Mouse (Mus musculus) liver, adult 2 months (tissue): ENCODE data around the gene Cbr4.

Experiments used
- CTCF ChIP-seq: fragments of 200-500 bp; IDR thresholded peaks from 2 replicates; pipeline ENCODE4 v1.5.1; 2011; ENCODE audit warnings: low read depth, low read length, control low read depth
- POLR2A ChIP-seq: fragments of 200-500 bp; IDR thresholded peaks from 2 replicates; pipeline ENCODE4 v1.6.1; 2011; ENCODE audit warnings: low read length, control low read depth; ENCODE audit not compliant: insufficient read depth; ENCODE audit errors: extremely low read depth

DNA sequence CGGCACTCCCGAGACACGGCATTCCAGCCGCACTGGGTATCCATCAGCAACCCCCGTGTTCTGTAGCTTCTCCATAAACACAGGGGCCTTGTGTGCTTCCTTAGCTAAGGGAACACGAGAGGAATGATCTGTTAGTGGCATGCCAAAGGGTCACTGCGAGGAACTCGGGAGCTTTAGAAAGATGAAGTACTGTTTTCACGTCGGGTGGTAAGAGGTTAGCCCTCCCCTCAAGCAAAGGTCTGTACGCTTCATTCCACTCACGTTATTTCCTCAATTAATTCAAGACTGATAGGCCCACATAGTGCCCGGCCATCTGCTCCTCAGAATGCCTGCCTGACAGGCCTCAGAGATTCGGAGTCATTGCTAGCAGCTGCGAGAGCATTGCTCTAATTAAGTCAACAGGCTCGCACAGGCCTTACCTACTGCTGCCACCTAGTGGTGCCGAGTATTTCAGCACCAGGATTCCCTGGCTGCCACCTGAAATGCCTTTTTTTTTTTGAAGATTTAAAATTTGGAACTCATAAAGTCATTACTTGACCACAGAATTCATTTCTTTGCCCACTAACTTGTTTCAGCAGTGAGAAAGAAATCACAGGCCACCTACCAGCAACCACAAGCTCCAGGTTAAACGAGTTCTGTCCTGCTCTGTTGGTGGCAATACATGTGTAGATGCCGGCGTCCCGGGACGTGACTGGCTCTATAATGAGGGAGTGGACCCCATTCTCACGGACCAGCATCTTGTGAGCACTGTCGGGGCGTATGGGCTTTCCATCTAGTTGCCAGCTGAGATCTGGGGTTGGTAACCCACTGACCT is 28.6 kb downstream of the Cbr4 start:
- peak; percentile 89 for TF ChIP-seq CTCF
- TF ChIP-seq POLR2A = no peak
